Mouse (Mus musculus): ENCODE data around the gene Thsd7b.
"Not testable (repeated sequence)": the region's sequence is repeated elsewhere in the genome, so short reads cannot be mapped to it uniquely, and the experiment has no call there.

Thsd7b gene

GRCm38 (mm10) chr1:130099227-130099626 is 826.1 kb downstream of the Thsd7b start:
- DNase-seq (ENCODE audit: low spot score), result no peak

GRCm38 (mm10) chr1:130112580-130113314 is 839.6 kb downstream of the Thsd7b start:
- no peak for DNase-seq (ENCODE audit: low spot score)

GRCm38 (mm10) chr1:130113549-130113948 is 840.4 kb downstream of the Thsd7b start:
- no peak for DNase-seq (ENCODE audit: low spot score)

GRCm38 (mm10) chr1:130130901-130131300 is 857.8 kb downstream of the Thsd7b start:
- DNase-seq (ENCODE audit: low spot score), result no peak

- no peak for DNase-seq (ENCODE audit: low spot score)
Measured at GRCm38 (mm10) chr1:130166187-130166586, 893.1 kb downstream of the Thsd7b start.

GRCm38 (mm10) chr1:130167260-130167659 is 894.2 kb downstream of the Thsd7b start:
- peak; percentile 40 for DNase-seq (ENCODE audit: low spot score)

- DNase-seq (ENCODE audit: low spot score), result no peak
Measured at GRCm38 (mm10) chr1:130169875-130170274, 896.8 kb downstream of the Thsd7b start.

GRCm38 (mm10) chr1:130170290-130170689 is 897.2 kb downstream of the Thsd7b start:
- DNase-seq (ENCODE audit: low spot score), result no peak

- not testable (repeated sequence) for DNase-seq (ENCODE audit: low spot score)
Measured at GRCm38 (mm10) chr1:130186836-130187235, 913.7 kb downstream of the Thsd7b start.

- DNase-seq (ENCODE audit: low spot score), result peak; percentile 71
Measured at GRCm38 (mm10) chr1:130192190-130193028, 919.3 kb downstream of the Thsd7b start.

- DNase-seq (ENCODE audit: low spot score), result peak; percentile 8
Measured at GRCm38 (mm10) chr1:130217404-130217803, 944.3 kb downstream of the Thsd7b start.

- no peak for DNase-seq (ENCODE audit: low spot score)
Measured at GRCm38 (mm10) chr1:130222904-130223303, 949.8 kb downstream of the Thsd7b start.

- DNase-seq (ENCODE audit: low spot score), result no peak
Measured at GRCm38 (mm10) chr1:130245563-130245962, 972.5 kb downstream of the Thsd7b start.

GRCm38 (mm10) chr1:130246264-130246663 is 973.2 kb downstream of the Thsd7b start:
- DNase-seq (ENCODE audit: low spot score), result not testable (repeated sequence)

- DNase-seq (ENCODE audit: low spot score), result not testable (repeated sequence)
Measured at GRCm38 (mm10) chr1:130246930-130247329, 973.8 kb downstream of the Thsd7b start.

GRCm38 (mm10) chr1:130262046-130262445 is 988.9 kb downstream of the Thsd7b start:
- DNase-seq (ENCODE audit: low spot score), result no peak

Measured in embryo, embryonic 10 days (tissue).